In genomic region chr5:107279263-107279662, GRCm38 (mm10) we compare ENCODE assay signal across 13 mouse cellular contexts. TPM values are rescaled to one million over a fixed set of nuclear protein-coding genes. Genes with fewer than 3 reads are reported as not detected.
DNase-seq lines count a peak whose midpoint lies in the region; ATAC-seq lines count a peak whose summit lies in the region.
"Had no signal": no experiment of that assay in that cellular context is flagged by ENCODE, and none has a peak within 500 bp of the region (broad histone marks: within the 10 kb centered on the region; RNA-seq: fewer than 3 reads in every experiment).

No protein-coding gene starts in this region.

- H3K4me1 ChIP-seq in hindbrain, embryonic 16.5 days (ENCODE audit: control insufficient read depth, insufficient read depth, low read depth, low read length): no peaks in the 10 kb centered on the region
- peaks cover 3% of the 10 kb centered on the region; the same call in 1 of the 2 replicates for H3K4me1 ChIP-seq in hindbrain, embryonic 10.5 days (replicated peaks)
- H3K4me1 ChIP-seq in forebrain, embryonic 13.5 days: no peaks in the 10 kb centered on the region

- no peaks in the 10 kb centered on the region for H3K36me3 ChIP-seq in hindbrain, embryonic 16.5 days (ENCODE audit: control insufficient read depth, insufficient read depth, low read length)
- H3K36me3 ChIP-seq in hindbrain, embryonic 10.5 days: no peaks in the 10 kb centered on the region
- no peaks in the 10 kb centered on the region for H3K36me3 ChIP-seq in forebrain, embryonic 13.5 days (ENCODE audit: poor library complexity, severe bottlenecking)
- H3K36me3 ChIP-seq: neural tube, embryonic 13.5 days; stomach, embryonic 15.5 days had no signal

- no peak overlapping the region for H3K9ac ChIP-seq in hindbrain, embryonic 16.5 days (ENCODE audit: low read depth, low read length)
- no peak overlapping the region for H3K9ac ChIP-seq in forebrain, embryonic 13.5 days
- H3K9ac ChIP-seq: liver, embryonic 14.5 days; neural tube, embryonic 13.5 days; stomach, embryonic 15.5 days had no signal

- H3K4me2 ChIP-seq in hindbrain, embryonic 16.5 days (ENCODE audit: low read length): no peak overlapping the region
- H3K4me2 ChIP-seq in forebrain, embryonic 13.5 days: no peak overlapping the region
- H3K4me2 ChIP-seq: neural tube, embryonic 13.5 days; stomach, embryonic 15.5 days had no signal

- no peak for DNase-seq in hindbrain, embryonic 10.5 days (ENCODE audit: low spot score)
- DNase-seq in 3T3-L1 (ENCODE audit: low read depth, low spot score): peak; percentile 59
- DNase-seq in adipocyte (ENCODE audit: low spot score): peak; percentile 54
- DNase-seq in cerebellum, adult 9-11 months: peak; percentile 94
- DNase-seq in layer of hippocampus, postnatal 10 days (ENCODE audit: low spot score in 2 of 2): no peak
- DNase-seq: layer of hippocampus, adult 9-11 months had no signal

- H3K9me3 ChIP-seq in hindbrain, embryonic 16.5 days (ENCODE audit: control insufficient read depth, low read length): peaks cover 4% of the 10 kb centered on the region; the same call in 1 of the 2 replicates
- no peaks in the 10 kb centered on the region for H3K9me3 ChIP-seq in hindbrain, embryonic 10.5 days
- H3K9me3 ChIP-seq in forebrain, embryonic 13.5 days (replicated peaks): peaks cover 5% of the 10 kb centered on the region
- H3K9me3 ChIP-seq: neural tube, embryonic 13.5 days; stomach, embryonic 15.5 days had no signal

- H3K27ac ChIP-seq in hindbrain, embryonic 16.5 days (ENCODE audit: low read depth, low read length): no peak overlapping the region
- H3K27ac ChIP-seq in hindbrain, embryonic 10.5 days: no peak overlapping the region
- no peak overlapping the region for H3K27ac ChIP-seq in forebrain, embryonic 13.5 days
- H3K27ac ChIP-seq: liver, embryonic 14.5 days; macrophage; neural tube, embryonic 13.5 days; stomach, embryonic 15.5 days had no signal

- H3K4me3 ChIP-seq in hindbrain, embryonic 16.5 days (ENCODE audit: low read length): no peak overlapping the region
- no peak overlapping the region for H3K4me3 ChIP-seq in hindbrain, embryonic 10.5 days
- no peak overlapping the region for H3K4me3 ChIP-seq in forebrain, embryonic 13.5 days
- H3K4me3 ChIP-seq: neural tube, embryonic 13.5 days; stomach, embryonic 15.5 days had no signal

- 60% methylated on average over 4 of the region's 4 CpGs for WGBS in hindbrain, embryonic 16.5 days
- 75% methylated on average over 4 of the region's 4 CpGs for WGBS in hindbrain, embryonic 10.5 days
- 89% methylated on average over 4 of the region's 4 CpGs for WGBS in forebrain, embryonic 13.5 days

- peak; percentile 71; the same call in 1 of the 2 replicates for ATAC-seq in hindbrain, embryonic 16.5 days
- ATAC-seq in forebrain, embryonic 13.5 days: no peak
- ATAC-seq: midbrain, embryonic 16.5 days had no signal

- H3K27me3 ChIP-seq in hindbrain, embryonic 16.5 days (replicated peaks; ENCODE audit: control insufficient read depth, insufficient read depth, low read length): peaks cover 2% of the 10 kb centered on the region; the same call in 1 of the 2 replicates
- no peaks in the 10 kb centered on the region for H3K27me3 ChIP-seq in hindbrain, embryonic 10.5 days (ENCODE audit: insufficient read depth, poor library complexity, severe bottlenecking)
- peaks cover 41% of the 10 kb centered on the region for H3K27me3 ChIP-seq in forebrain, embryonic 13.5 days
- H3K27me3 ChIP-seq: neural tube, embryonic 13.5 days; stomach, embryonic 15.5 days had no signal

RNA-seq across cellular contexts. Expression of gene Tgfbr3, which starts 10.2 kb away (rescaled TPM):
- 5.9 and 7.4 TPM in 2 replicates for polyA plus RNA-seq in hindbrain, embryonic 16.5 days (2015; fragmentation: Nextera tagmentation; extraction: Ambion mirVana)
- 8.3 and 11.1 TPM in 2 replicates for polyA plus RNA-seq in hindbrain, embryonic 10.5 days (2016; fragmentation: Nextera tagmentation; extraction: Ambion mirVana)
- 10 to 100 TPM; 12.7 to 13.6 TPM for total RNA-seq in layer of hippocampus, postnatal 10 days (2021)
- 1.3 and 2.1 TPM in 2 replicates for polyA plus RNA-seq in forebrain, embryonic 13.5 days (2015; fragmentation: Nextera tagmentation; extraction: Ambion mirVana)

RNA-seq across cellular contexts. Expression of gene Brdt, which starts 51.7 kb away (rescaled TPM):
- polyA plus RNA-seq in hindbrain, embryonic 16.5 days (2015; fragmentation: Nextera tagmentation; extraction: Ambion mirVana): 4.2 TPM in 2 replicates
- 1.0 and 1.4 TPM in 2 replicates for polyA plus RNA-seq in hindbrain, embryonic 10.5 days (2016; fragmentation: Nextera tagmentation; extraction: Ambion mirVana)
- 10 to 100 TPM; 14.5 to 14.7 TPM for total RNA-seq in layer of hippocampus, postnatal 10 days (2021)
- polyA plus RNA-seq in forebrain, embryonic 13.5 days (2015; fragmentation: Nextera tagmentation; extraction: Ambion mirVana): 1.1 TPM in 2 replicates

Comparison
In these comparisons a context has a peak if more than half of its experiments do, and no peak if none do; other contexts are left out.
1. DNase-seq: peak in 3T3-L1 (single experiment), adipocyte (single experiment) and cerebellum, adult 9-11 months (single experiment); none in hindbrain, embryonic 10.5 days (single experiment) and layer of hippocampus, postnatal 10 days (0 of 2).